Mouse (Mus musculus): ENCODE data around the gene Tagap1.
"Not testable (repeated sequence)": the region's sequence is repeated elsewhere in the genome, so short reads cannot be mapped to it uniquely, and the experiment has no call there.

DNA sequence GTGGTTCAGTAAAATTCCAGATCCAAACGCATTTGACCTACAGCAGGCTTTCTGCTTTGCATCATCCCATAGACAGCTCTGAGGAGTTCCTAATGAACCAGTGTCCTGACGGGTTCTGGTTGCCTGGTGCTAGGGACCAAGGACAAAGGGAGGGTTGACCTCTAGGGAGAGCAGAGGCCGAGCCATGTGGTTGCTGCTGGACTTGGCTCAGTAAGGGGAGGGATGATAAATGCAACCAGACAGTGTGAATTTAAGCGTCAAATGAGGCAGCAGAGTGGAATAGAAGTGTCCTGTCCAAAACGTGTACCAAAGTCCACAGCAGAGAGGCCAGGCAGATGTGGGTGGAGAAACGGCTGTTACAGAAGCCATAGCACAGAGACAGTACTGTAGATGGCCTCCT is 34.5 kb upstream of the Tagap1 start:
- not testable (repeated sequence) for TF ChIP-seq POLR2A (IDR thresholded peaks at IDR 0.05; ENCODE audit: insufficient read length, low read depth); E2F4 (IDR thresholded peaks at IDR 0.05; ENCODE audit: insufficient read depth); TCF12 (IDR thresholded peaks at IDR 0.05; ENCODE audit: insufficient read depth, poor library complexity, severe bottlenecking); MYOG (IDR thresholded peaks at IDR 0.05; ENCODE audit: control insufficient read depth in 1 of 3, insufficient read depth in 1 of 3, insufficient read length in 2 of 3, low read depth in 2 of 3); MAX (IDR thresholded peaks at IDR 0.05; ENCODE audit: low read depth); USF1 (IDR thresholded peaks at IDR 0.05; ENCODE audit: low read depth); MYOD1 (IDR thresholded peaks at IDR 0.05; ENCODE audit: control insufficient read depth in 1 of 3, insufficient read length in 2 of 3, low read depth in 2 of 3); POLR2AphosphoS2 (IDR thresholded peaks at IDR 0.05; ENCODE audit: insufficient read length, low read depth); TCF3 (IDR thresholded peaks at IDR 0.05; ENCODE audit: insufficient read length, low read depth); REST (IDR thresholded peaks at IDR 0.05; ENCODE audit: insufficient read depth, insufficient read length); CEBPB (IDR thresholded peaks at IDR 0.05; ENCODE audit: insufficient read depth, poor library complexity, severe bottlenecking)
